Mouse (Mus musculus) megakaryocyte, embryonic 14.5 days (primary cell): ENCODE measurements around the gene Lrrc45.
"Not testable (repeated sequence)": the region's sequence is repeated elsewhere in the genome, so short reads cannot be mapped to it uniquely, and the experiment has no call there.

Source experiments
- FLI1 ChIP-seq: IDR thresholded peaks from 2 replicates; pipeline ENCODE4 v1.6.1; 2012; ENCODE audit warnings: low read length, inconsistent platforms, mixed read lengths
- GATA1 ChIP-seq: IDR thresholded peaks from 3 replicates; pipeline ENCODE4 v1.6.1; 2012; ENCODE audit warnings: mixed read lengths, low read length, inconsistent platforms, borderline replicate concordance

DNA sequence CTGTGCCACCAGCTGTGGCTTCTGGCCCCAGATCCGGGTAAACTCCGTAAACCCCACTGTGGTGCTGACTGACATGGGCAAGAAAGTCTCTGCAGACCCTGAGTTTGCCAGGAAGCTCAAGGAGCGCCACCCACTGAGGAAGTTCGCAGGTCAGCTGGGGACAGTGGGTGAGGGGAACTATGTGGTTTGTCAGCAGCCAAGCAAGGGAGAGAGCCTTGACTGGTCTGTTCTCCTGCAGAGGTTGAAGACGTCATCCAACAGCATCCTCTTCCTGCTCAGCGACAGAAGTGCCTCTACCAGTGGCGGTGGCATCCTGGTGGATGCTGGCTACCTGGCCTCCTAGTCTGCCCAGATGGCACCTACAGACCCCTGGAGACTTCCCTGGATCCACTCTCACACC is 53.3 kb downstream of the Lrrc45 start:
- not testable (repeated sequence) for TF ChIP-seq FLI1, GATA1
